ENCODE assay signal across 13 mouse cellular contexts in the genomic region with DNA sequence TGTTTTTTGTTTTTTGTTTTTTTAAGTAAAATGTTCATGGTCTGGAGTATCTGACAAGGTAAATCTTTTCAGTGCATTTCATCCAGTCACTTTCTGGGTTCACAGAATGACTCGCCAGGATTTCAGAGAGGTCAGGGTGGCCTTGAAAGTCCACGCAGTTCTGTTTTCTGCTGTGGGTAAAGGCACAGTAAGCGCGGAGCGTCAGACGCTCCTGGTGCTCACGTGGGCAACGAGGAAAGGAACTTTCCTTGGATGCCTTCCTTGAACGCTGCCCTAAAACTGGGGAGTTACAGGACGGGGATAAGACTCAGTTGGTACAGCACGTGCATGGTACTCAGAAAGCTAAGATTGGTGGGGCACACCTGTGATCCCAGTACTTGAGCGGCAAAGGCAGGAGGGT.
A peak's percentile ranks its signal among the peaks of the same experiment; 100 is the strongest.
DNase-seq lines count a peak whose midpoint lies in the region.
"Had no signal": no experiment of that assay in that cellular context is flagged by ENCODE, and none has a peak within 500 bp of the region (broad histone marks: within the 10 kb centered on the region; RNA-seq: fewer than 3 reads in every experiment).

No protein-coding gene starts in this region.

- DNase-seq in adrenal gland, adult 2 months = peak; percentile 71
- no peak for DNase-seq in adrenal gland, postnatal 10 days
- DNase-seq in adrenal gland, postnatal 36 days = peak; percentile 51 to 60
- no peak for DNase-seq in adrenal gland, postnatal 25 days
- DNase-seq in R1 (ENCODE audit: low read depth, low spot score) = peak; percentile 35
- DNase-seq in lung, postnatal 36 days = no peak
- DNase-seq: cerebellum, adult 11 months; cerebellum, adult 18-20 months; cerebellum, adult 8-10 months; cerebellum, adult 9-11 months; cerebellum, postnatal 14 days; cerebellum, postnatal 36 days; embryo, embryonic 11 days had no signal

Comparison
In these comparisons a context has a peak if more than half of its experiments do, and no peak if none do; other contexts are left out.
1. DNase-seq: peak in adrenal gland, adult 2 months (single experiment), adrenal gland, postnatal 36 days (2 of 2) and R1 (single experiment); none in adrenal gland, postnatal 10 days (single experiment), adrenal gland, postnatal 25 days (single experiment) and lung, postnatal 36 days (single experiment).